Mouse (Mus musculus) heart, adult 2 months (tissue): ENCODE results near the gene Angptl8. TPM values are rescaled to one million over a fixed set of nuclear protein-coding genes. Genes with fewer than 3 reads are reported as not detected.
A peak's percentile ranks its signal among the peaks of the same experiment; 100 is the strongest.

Source experiments
- DNase-seq, 2 experiments: peaks; one replicate each; pipeline ENCODE4 v3.0.0; 2021
- H3K27ac ChIP-seq: fragments of 200-600 bp; 2 replicates; pipeline ENCODE4 v1.8.1; 2022
- H3K27me3 ChIP-seq: fragments of 200-500 bp; 2 replicates; pipeline ENCODE4 v1.6.1; 2012; ENCODE audit warnings: mild to moderate bottlenecking, low read length, inconsistent platforms, mixed read lengths; ENCODE audit not compliant: control insufficient read depth, insufficient read depth
- H3K36me3 ChIP-seq: fragments of 200-500 bp; 2 replicates; pipeline ENCODE4 v1.6.1; 2012; ENCODE audit warnings: low read length, inconsistent platforms; ENCODE audit not compliant: control insufficient read depth, insufficient read depth
- H3K4me1 ChIP-seq: fragments of 200-500 bp; 2 replicates; pipeline ENCODE4 v1.6.1; 2011; ENCODE audit warnings: low read length; ENCODE audit not compliant: control insufficient read depth, insufficient read depth
- H3K4me3 ChIP-seq: fragments of 200-600 bp; 2 replicates; pipeline ENCODE4 v1.8.1; 2022
- H3K79me2 ChIP-seq: fragments of 200-500 bp; replicated peaks from 2 replicates; pipeline ENCODE4 v1.6.1; 2012; ENCODE audit warnings: mild to moderate bottlenecking, inconsistent platforms, low read length, moderate library complexity, mixed read lengths; ENCODE audit not compliant: control insufficient read depth, insufficient read depth
- H3K9ac ChIP-seq: fragments of 200-500 bp; 2 replicates; pipeline ENCODE4 v1.6.1; 2012; ENCODE audit warnings: low read depth, mild to moderate bottlenecking, control low read depth, inconsistent platforms, low read length, mixed read lengths
- CTCF ChIP-seq: fragments of 200-600 bp; IDR thresholded peaks from 2 replicates; pipeline ENCODE4 v1.8.1; 2022; ENCODE audit warnings: antibody characterized with exemption, mild to moderate bottlenecking, moderate library complexity
- EP300 ChIP-seq: fragments of 200-500 bp; IDR thresholded peaks from 2 replicates; pipeline ENCODE4 v1.6.1; 2011; ENCODE audit warnings: low read depth, low read length, control low read depth; ENCODE audit not compliant: insufficient read depth
- POLR2A ChIP-seq: fragments of 200-500 bp; IDR thresholded peaks from 2 replicates; pipeline ENCODE4 v1.6.1; 2011; ENCODE audit warnings: mild to moderate bottlenecking, low read depth, low read length, control low read depth; ENCODE audit not compliant: insufficient read depth
- WGBS: fragments of 180-500 bp; shearing (Covaris S2); methylation state at CpG from one replicate; pipeline ENCODE4 v1.1.7; 2018; 5-methylcytosine and 5-hydroxymethylcytosine counted together
- intact Hi-C: fragments of 180-260 bp; cut with DNase I; formaldehyde crosslinking; loops from one replicate; pipeline ENCODE4 v1.15.1; 2025
- polyA plus RNA-seq: library from polyadenylated mRNA; depleted of rRNA; stranded (reverse); fragments of >200 nt; gene quantifications from 2 replicates; pipeline ENCODE4 v1.2.3, GENCODE M21; 2012
- total RNA-seq, 2 experiments: library from RNA; stranded (reverse); gene quantifications; 2 replicates each; pipeline ENCODE4 v1.2.3; 2021

The Angptl8 gene
- total and polyA plus RNA-seq, 3 experiments: 2.4 TPM; not detected in 2

GRCm38 (mm10) chr9:21847425-21847824 is 12.1 kb downstream of the Angptl8 start:
- H3K9ac ChIP-seq: peak overlapping the region; percentile 15
- intact Hi-C loops: no loop called here
- peak overlapping the region; percentile 95 for H3K27ac ChIP-seq
- DNase-seq: peak in 1 of 2 experiments; percentile 45
- H3K79me2 ChIP-seq: no peaks in the 10 kb centered on the region; the same call in 1 of the 2 replicates
- H3K4me3 ChIP-seq: peak overlapping the region; percentile 28
- H3K36me3 ChIP-seq: peaks cover 26% of the 10 kb centered on the region
- peaks cover 41% of the 10 kb centered on the region for H3K4me1 ChIP-seq
- 38% methylated on average over 3 of the region's 3 CpGs for WGBS
- no peak for TF ChIP-seq POLR2A
- TF ChIP-seq EP300: no peak
- TF ChIP-seq CTCF: 0 out of 2 replicates have a peak, but pooled peaks have one; percentile 6
- H3K27me3 ChIP-seq: no peaks in the 10 kb centered on the region

- Histone ChIP-seq H3K36me3 (peaks cover 23% of the 10 kb centered on the region), H3K4me1 (peaks cover 41% of the 10 kb centered on the region), H3K4me3 (peak overlapping the region; percentile 28; the same call in 1 of the 2 replicates), H3K9ac (peak overlapping the region; percentile 15), H3K27me3 (no peaks in the 10 kb centered on the region), H3K27ac (peak overlapping the region; percentile 95), H3K79me2 (no peaks in the 10 kb centered on the region; the same call in 1 of the 2 replicates)
- TF ChIP-seq POLR2A (no peak), EP300 (no peak), CTCF (no peak)
- WGBS: 30% methylated on average over 10 of the region's 10 CpGs
- intact Hi-C loops: no loop called here
- DNase-seq: no peak
These were observed 12.6 kb downstream of the Angptl8 start for GRCm38 (mm10) chr9:21847926-21848325.

GRCm38 (mm10) chr9:21849691-21850677 is 14.7 kb downstream of the Angptl8 start:
- peak in 1 of 2 experiments; percentile 21 for DNase-seq
- peak overlapping the region; percentile 7; the same call in 1 of the 2 replicates for H3K4me3 ChIP-seq
- H3K36me3 ChIP-seq: peaks cover 13% of the 10 kb centered on the region
- no peaks in the 10 kb centered on the region for H3K27me3 ChIP-seq
- peak overlapping the region; percentile 23; the same call in 1 of the 2 replicates for H3K9ac ChIP-seq
- H3K4me1 ChIP-seq: peaks cover 35% of the 10 kb centered on the region
- no peaks in the 10 kb centered on the region; the same call in 1 of the 2 replicates for H3K79me2 ChIP-seq
- 45% methylated on average over 7 of the region's 7 CpGs for WGBS
- peak overlapping the region; percentile 95 for H3K27ac ChIP-seq
- TF ChIP-seq POLR2A: no peak
- no peak for TF ChIP-seq EP300
- no peak for TF ChIP-seq CTCF
- intact Hi-C loops: no loop called here

- Histone ChIP-seq H3K36me3 (peaks cover 4% of the 10 kb centered on the region), H3K27me3 (no peaks in the 10 kb centered on the region), H3K27ac (peak overlapping the region; percentile 95), H3K9ac (peak overlapping the region; percentile 97), H3K4me1 (peaks cover 28% of the 10 kb centered on the region), H3K79me2 (no peaks in the 10 kb centered on the region; the same call in 1 of the 2 replicates), H3K4me3 (peak overlapping the region; percentile 88)
- peak; percentile 35; the same call in 1 of the 2 replicates for TF ChIP-seq POLR2A
- TF ChIP-seq CTCF: no peak
- DNase-seq: peak in 1 of 2 experiments; percentile 17
- WGBS: 31% methylated on average over 3 of the region's 3 CpGs
- intact Hi-C loops: no loop called here
These were observed 15.8 kb downstream of the Angptl8 start for GRCm38 (mm10) chr9:21851084-21851483.

- Histone ChIP-seq H3K4me3 (peak within 1 kb of the TSS; percentile 88), H3K79me2 (no peaks in the 10 kb centered on the region; the same call in 1 of the 2 replicates), H3K9ac (peak within 1 kb of the TSS; percentile 97), H3K4me1 (peaks cover 26% of the 10 kb centered on the region), H3K27me3 (no peaks in the 10 kb centered on the region), H3K27ac (peak within 1 kb of the TSS; percentile 95), H3K36me3 (no peaks in the 10 kb centered on the region; the same call in 1 of the 2 replicates)
- TF ChIP-seq CTCF: no peak
- peak; percentile 66 for TF ChIP-seq POLR2A
- no peak for TF ChIP-seq EP300
- intact Hi-C loops: no loop called here
- DNase-seq: peak; percentile 91 to 93
- 2% methylated on average over 67 of the region's 68 CpGs for WGBS
These were observed 17.1 kb downstream of the Angptl8 start, which contains the start of gene Dock6 for GRCm38 (mm10) chr9:21852128-21853091. Gene Dock6, minus strand, starts transcription at chr9:21852635.
